Mouse (Mus musculus) cerebellum, postnatal 10 days (tissue): ENCODE measurements at regions not wholly inside any gene's neighbourhood (a gene's known extent, or its start where the extent isn't known, plus 50 kb on each side); places are given as distances from the start of the nearest gene placed in this dataset.

Experiments used
- DNase-seq, 2 experiments: peaks; one replicate each; pipeline ENCODE4 v3.0.0; 2021; ENCODE audit warnings: mixed read lengths in 2 of 2

GRCm38 (mm10) chr12:26631111-26631794, 162.2 kb downstream of the Cmpk2 start:
- peak; percentile 38 for DNase-seq

DNA sequence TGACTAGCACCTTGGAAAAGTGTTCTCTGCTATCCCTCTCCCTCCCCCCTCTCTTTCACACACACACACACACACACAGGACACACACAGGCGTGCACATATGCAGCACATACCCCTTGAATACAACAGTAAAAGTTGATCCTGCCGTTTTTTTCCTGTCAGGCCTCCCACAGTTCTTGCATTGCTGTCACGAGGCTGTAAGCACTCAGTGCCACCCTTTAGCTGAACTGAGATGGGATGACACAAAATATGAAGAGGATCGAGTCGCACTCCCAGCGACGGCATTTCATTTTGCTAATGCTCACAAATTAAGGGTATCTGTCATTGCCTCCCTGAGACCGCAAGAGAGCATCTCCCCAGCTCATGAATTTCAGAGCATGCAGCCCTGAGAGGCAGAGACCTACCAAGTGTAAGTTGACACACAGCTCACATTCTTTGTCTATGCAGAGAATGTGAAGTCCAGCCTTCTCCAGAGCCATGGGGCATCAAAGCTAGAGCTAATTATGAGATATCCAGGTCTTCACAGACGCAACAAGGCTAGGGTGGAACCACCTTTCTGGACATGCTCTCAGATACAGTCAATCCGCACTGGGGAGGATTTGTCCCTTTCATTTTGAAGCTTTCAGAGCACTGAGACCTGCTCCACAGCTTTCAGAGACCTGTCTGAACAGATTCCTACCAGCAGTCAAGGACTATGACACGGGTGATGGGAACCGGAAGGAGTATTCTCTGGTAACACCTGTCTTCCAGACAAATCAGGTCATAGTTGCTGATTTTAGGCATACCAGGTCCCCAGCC, 152.3 kb downstream of the Cmpk2 start:
- peak; percentile 13 to 20 for DNase-seq

GRCm38 (mm10) chr12:26620501-26621134, 151.6 kb downstream of the Cmpk2 start:
- peak; percentile 59 to 62 for DNase-seq

DNA sequence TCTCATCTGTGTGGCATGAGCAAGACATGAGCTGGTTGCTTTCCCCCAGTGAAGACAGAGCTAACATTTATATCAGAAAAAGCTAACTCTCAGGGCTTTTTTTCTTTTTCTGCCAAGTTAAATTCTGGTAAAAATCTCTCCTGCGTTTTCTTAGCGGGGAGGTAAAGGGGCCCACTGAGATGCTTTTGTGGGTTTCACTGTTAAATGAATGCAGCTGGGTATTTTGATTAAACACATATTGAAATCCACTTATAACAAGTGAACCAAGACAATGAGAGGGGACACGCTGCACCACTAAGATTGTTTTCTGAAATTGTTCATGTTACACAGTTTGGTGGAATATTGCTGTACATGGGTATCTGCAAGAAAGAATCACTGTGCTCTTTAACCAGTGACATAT, 149.0 kb downstream of the Cmpk2 start:
- no peak for DNase-seq

GRCm38 (mm10) chr12:26613086-26613705, 144.2 kb downstream of the Cmpk2 start:
- DNase-seq, result peak; percentile 52 to 62

GRCm38 (mm10) chr12:26610079-26610478, 141.1 kb downstream of the Cmpk2 start:
- no peak for DNase-seq

- DNase-seq, result no peak
Measured at GRCm38 (mm10) chr12:26598501-26598900, 129.5 kb downstream of the Cmpk2 start.

- DNase-seq, result no peak
Measured at GRCm38 (mm10) chr12:26592125-26592524, 123.1 kb downstream of the Cmpk2 start.

DNA sequence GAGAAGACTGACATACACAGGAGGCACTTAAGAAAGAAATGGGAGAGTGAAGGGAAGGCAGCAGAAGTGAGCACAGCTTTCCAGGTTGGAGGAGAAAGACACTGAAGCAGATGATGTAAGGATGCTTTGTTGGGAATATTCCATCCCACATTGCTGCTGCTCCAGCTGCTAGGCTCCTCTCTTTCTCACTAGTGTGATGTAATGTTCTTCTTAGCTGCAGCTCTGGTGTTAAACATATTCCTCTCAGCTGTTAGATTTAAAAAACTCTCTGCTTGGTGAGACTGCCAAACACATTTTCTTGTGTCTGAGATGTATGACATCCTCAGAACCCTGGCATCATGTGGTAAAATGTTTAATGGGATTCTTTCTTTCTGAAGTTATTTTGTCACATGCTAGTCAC, 120.1 kb downstream of the Cmpk2 start:
- DNase-seq, result no peak

DNA sequence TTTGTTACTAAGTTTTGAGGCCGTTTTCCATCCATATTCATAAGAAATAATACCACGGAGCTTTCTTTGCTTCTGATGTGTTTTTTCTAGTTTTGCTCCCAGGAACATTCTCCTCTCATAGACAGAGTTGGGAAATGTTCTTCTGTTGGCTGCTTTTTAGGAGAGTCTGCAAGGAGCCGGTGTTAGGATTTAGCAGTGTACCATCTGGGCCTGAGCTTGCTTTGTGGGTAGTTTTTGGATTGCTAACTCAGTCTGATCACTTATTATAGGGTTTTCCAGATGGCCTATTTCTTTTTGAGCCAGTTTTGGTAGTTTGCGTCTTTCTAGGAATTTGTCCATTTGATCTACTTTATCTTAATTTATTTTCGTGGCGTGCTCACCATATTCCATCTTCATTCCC, 108.4 kb downstream of the Cmpk2 start:
- DNase-seq, result no peak

DNA sequence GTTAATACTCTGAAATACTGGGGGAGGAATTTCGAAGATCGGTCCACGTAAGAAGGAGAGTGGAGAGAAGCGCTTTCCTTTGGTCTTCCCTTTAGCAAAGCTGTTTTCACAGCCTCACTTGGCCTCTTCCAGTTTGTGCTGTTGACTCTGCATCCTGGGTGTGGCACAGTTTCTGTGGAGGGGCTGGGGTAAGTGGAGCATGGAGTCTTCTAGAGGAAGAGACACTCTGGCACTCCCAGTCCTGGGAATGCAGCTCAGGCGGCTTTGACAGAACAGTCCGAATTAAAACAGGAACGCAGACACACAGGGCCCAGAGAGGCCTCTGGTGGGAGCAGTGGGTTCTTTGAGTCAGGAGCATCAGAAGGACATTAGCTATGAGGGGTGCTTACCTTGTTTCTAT, 102.6 kb downstream of the Cmpk2 start:
- DNase-seq, result no peak

DNA sequence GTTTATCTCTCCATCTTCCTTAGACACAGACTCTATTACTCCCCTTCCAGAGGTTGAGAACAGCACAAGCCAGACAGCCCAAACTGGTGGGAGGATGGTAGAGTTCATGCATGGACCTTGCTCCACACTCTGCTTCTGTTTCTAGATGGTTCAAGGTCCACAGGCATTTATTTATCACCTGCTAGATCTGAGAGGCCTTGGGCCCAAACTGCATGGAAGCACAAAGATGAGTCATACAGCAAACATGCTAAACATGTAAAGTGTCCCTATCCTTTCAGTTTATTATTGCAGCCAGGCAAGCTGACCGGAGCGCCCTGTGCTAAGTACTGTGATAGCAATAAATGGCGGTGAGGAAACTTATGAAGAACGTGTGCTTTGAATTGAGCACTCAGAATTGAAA, 98.4 kb downstream of the Cmpk2 start:
- DNase-seq, result no peak

DNA sequence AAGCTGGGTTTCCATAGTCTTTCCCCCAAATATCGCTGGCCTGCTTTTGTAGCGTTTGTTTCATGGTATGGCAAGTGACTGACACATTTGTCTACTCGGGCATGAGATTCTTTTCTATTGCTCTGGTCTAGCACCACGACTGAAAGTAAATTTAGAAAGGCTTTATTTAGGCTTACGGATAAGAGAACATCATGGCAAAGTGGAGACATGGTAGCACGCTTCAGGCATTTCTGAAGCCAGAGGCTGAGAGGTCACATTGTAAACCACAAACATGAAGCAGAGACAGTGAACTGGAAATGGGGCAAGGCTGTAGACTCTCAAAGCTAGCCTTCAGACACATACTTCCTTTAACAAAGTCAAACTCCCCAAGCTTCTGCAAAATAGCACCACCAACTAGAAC, 93.9 kb downstream of the Cmpk2 start:
- no peak for DNase-seq

- no peak for DNase-seq
Measured at GRCm38 (mm10) chr12:26559560-26559959, 90.6 kb downstream of the Cmpk2 start.

GRCm38 (mm10) chr12:26557411-26557810, 88.4 kb downstream of the Cmpk2 start:
- DNase-seq, result no peak

- no peak for DNase-seq
Measured at GRCm38 (mm10) chr12:26551168-26551926, 82.3 kb downstream of the Cmpk2 start.

- DNase-seq, result no peak
Measured at GRCm38 (mm10) chr12:26547466-26547865, 78.5 kb downstream of the Cmpk2 start.

DNA sequence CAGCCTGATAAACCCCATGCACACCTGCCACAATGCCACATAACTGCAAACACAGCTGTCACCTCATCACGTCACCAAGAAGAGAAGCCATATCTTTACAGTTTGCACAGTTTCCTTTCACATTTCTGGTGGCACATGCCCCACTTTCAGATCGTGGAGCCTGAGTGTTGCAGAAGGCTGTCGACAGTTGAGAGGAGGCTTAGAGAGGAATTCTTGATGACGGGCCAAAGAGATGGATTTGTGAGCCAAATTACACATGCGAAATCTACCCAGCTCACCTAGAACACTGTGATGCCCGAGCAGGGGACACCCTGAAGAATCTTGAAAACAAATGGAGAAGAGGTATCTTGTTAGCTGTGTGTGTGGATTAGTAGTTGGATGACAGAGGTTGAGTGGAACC, 77.4 kb downstream of the Cmpk2 start:
- DNase-seq, result peak; percentile 31 to 32

DNA sequence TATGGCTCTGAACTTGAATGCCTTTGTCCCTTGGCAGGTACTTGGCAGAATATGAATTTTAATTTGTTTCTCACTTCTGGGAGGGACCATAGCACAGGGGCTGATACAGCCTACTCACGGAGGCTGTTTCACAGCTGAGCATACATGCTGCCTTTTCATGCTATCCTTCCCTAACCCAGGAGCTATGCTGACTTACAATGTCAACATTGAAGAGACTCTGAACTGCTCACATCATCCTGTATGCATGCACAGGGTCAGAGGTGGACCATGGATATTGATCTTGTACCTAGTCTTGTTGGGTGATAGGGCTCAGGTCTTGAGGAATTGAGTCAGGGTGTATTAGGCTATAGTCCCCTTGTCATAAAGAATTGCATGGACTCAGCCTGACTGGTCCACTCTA, 74.5 kb downstream of the Cmpk2 start:
- no peak for DNase-seq

- no peak for DNase-seq
Measured at GRCm38 (mm10) chr12:26542451-26542850, 73.4 kb downstream of the Cmpk2 start.

- peak; percentile 60 to 65 for DNase-seq
Measured at GRCm38 (mm10) chr12:26535261-26535890, 66.4 kb downstream of the Cmpk2 start.
